Mouse (Mus musculus) erythroid progenitor cell, adult 5-6 weeks (primary cell): ENCODE measurements around the gene Snx30. TPM values are rescaled to one million over a fixed set of nuclear protein-coding genes. Genes with fewer than 3 reads are reported as not detected.

Experiments used
- ATAC-seq: replicated peaks from 2 replicates; pipeline ENCODE4 v1.8.0; 2016; ENCODE audit warnings: moderate number of reproducible peaks, mild to moderate bottlenecking, moderate TSS enrichment, inconsistent platforms; ENCODE audit not compliant: poor library complexity, low FRiP score, severe bottlenecking
- total RNA-seq, 2 experiments: library from RNA; stranded (forward) in 1 of 2; stranded (reverse) in 1 of 2; fragments of 150-400 nt in 1 of 2; fragments of 186-747, 209-891 nt in 1 of 2; gene quantifications; 2 replicates each; pipeline versions ENCODE4 v1.2.3 to v1.2.4; 2015 to 2017; ENCODE audit warnings: low replicate concordance in 2 of 2

The Snx30 gene
- total RNA-seq (2015; ENCODE audit: low replicate concordance) (2.2 and 2.5 TPM in 2 replicates), total RNA-seq (2017; ENCODE audit: low replicate concordance) (3.1 and 5.0 TPM in 2 replicates)

- peak; percentile 89 for ATAC-seq
Measured at GRCm38 (mm10) chr4:59805181-59805967, at the start of gene Snx30. TSS of gene Snx30 (plus strand) at chr4:59805840.

- ATAC-seq, result no peak
Measured at GRCm38 (mm10) chr4:59756332-59757082, 49.1 kb upstream of the Snx30 start.

- no peak for ATAC-seq
Measured at GRCm38 (mm10) chr4:59757452-59758435, 47.9 kb upstream of the Snx30 start.

DNA sequence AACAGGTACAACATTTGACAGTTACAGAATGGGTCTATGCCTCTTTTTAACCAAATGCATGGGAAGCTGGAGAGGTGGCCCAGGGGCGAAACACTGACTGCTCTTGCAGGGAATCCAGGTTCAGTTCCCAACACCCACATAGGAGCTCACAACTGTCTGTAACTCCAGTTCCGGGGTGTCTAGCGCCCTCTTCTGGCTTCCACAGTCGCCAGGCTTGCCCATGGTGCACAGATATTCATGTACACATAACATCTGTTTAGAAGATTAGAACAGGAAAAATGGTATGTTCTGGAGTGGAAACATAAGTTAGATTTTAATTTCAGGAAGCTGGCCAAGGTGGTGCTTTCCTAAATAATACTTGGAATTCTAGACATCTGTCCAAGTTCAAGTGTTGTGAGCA lies 45.6 kb upstream of the Snx30 start:
- no peak for ATAC-seq

GRCm38 (mm10) chr4:59760636-59761364 lies 44.8 kb upstream of the Snx30 start:
- no peak for ATAC-seq

DNA sequence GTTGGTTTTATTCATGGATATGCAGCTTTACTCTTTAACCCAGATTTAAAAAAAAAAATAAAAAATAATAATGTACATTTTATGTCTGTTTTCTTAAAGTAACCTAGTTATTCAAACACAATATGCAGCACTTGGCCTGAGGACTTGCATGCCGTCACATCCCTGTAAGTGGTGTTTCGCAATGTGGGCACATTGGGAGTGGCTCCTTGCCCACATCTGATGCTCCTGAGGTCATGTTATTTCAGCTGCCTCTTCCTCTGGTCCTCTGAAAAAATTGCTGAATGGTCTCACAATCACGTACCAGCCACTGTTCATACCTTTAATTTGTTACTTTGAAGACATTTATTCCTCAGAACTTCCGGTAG lies 44.3 kb upstream of the Snx30 start:
- ATAC-seq, result no peak

GRCm38 (mm10) chr4:59764950-59765349 lies 40.7 kb upstream of the Snx30 start:
- ATAC-seq, result no peak

- ATAC-seq, result no peak
Measured at GRCm38 (mm10) chr4:59765385-59766005, 40.1 kb upstream of the Snx30 start.

DNA sequence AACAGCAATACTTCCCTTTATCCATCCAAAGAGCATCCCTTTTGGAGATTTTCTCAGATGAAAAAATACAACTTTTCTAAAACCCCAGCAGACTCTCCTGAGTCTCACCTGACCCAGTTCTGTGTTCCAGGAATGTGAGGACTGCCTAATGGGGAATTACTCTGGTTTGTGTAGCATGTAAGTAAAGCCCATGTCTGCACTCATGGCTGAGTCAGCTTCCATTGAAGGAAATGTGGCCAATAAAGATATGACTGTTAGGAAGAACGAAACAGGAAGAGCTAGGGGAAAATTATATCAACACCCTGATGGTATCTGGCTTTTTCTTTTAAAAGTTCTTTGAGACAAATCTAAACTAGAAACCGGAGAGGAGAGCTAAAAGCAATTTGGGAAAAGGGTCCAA lies 37.9 kb upstream of the Snx30 start:
- ATAC-seq, result no peak

- no peak for ATAC-seq
Measured at GRCm38 (mm10) chr4:59772171-59772879, 33.3 kb upstream of the Snx30 start.

DNA sequence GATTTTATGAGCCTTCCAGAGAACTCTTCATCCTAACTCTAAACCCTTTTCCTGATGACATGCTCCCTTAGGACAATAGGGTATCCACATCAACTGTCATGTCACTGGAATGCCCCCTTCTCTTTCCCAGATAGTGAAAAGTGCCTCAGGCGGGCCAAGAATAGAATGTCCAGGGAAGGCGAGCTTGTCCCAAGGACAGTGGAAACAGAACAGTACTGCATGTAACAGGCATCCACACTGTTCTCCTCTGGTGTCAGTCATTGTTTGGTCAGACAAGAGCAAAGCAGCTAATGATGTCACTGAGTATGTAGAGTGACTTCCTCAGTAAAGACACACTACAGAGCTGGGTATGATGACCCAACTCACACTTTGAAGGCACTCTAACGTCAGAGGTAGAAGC lies 27.8 kb upstream of the Snx30 start:
- no peak for ATAC-seq

DNA sequence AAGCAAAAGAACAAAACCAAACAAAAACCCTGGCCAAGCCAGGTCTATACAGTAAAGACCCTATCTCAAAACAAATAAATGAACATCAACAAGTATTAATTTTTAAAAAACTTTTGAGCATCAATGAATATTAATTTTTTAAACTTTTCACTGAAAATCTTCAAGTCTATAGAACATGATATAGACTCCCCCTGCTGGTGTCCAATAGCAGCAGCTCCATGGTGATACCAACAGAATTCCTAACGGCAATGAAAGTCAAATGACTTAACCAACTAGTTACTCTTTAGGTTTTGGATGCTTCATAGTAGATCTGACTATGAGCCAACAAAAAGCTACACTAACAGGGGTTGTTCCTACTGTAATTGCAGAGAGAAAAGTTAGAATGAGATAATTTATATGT lies 25.1 kb upstream of the Snx30 start:
- ATAC-seq, result no peak

GRCm38 (mm10) chr4:59782853-59783684 lies 22.6 kb upstream of the Snx30 start:
- peak; percentile 8; the same call in 1 of the 2 replicates for ATAC-seq

- ATAC-seq, result peak; percentile 98
Measured at GRCm38 (mm10) chr4:59783685-59784279, 21.9 kb upstream of the Snx30 start.

DNA sequence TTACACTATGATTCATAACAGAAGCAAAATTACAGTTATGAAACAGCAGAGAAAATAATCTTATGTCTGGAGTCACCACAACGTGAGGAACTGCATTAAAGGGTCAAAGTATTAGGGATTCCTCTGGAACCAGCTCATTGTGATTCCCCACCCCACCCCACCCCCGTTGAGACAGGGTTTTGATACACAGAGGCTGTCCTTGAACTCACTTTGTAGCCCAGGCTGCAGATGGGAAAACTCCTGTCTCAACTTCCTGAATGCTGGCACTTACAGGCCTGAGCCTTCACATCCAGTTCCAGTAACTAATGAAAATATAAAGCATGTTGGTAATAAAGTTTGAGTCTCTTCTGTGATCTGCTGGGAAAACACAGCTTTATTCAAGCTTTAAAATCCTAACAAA lies 20.2 kb upstream of the Snx30 start:
- no peak for ATAC-seq

GRCm38 (mm10) chr4:59786661-59787060 lies 19.0 kb upstream of the Snx30 start:
- no peak for ATAC-seq

- ATAC-seq, result no peak
Measured at GRCm38 (mm10) chr4:59787126-59787525, 18.5 kb upstream of the Snx30 start.
